Mouse (Mus musculus) brown adipose tissue, adult 24 weeks (tissue): ENCODE results near the gene Hist1h1c. TPM values are rescaled to one million over a fixed set of nuclear protein-coding genes. Genes with fewer than 3 reads are reported as not detected.
"Not testable (repeated sequence)": the region's sequence is repeated elsewhere in the genome, so short reads cannot be mapped to it uniquely, and the experiment has no call there.

Experiments used
- H3K27ac ChIP-seq: fragments of 200-500 bp; replicated peaks from 2 replicates; pipeline ENCODE4 v1.5.1; 2012; ENCODE audit warnings: low read depth, mild to moderate bottlenecking, low read length
- H3K4me1 ChIP-seq: fragments of 200-500 bp; 2 replicates; pipeline ENCODE4 v1.6.1; 2012; ENCODE audit warnings: low read length, mixed read lengths; ENCODE audit not compliant: control insufficient read depth, insufficient read depth, insufficient read length
- H3K4me3 ChIP-seq: fragments of 200-500 bp; 2 replicates; pipeline ENCODE4 v1.5.1; 2012; ENCODE audit warnings: low read depth, mild to moderate bottlenecking, low read length, moderate library complexity; ENCODE audit not compliant: insufficient read depth
- polyA plus RNA-seq: library from polyadenylated mRNA; stranded (reverse); fragments of >200 nt; gene quantifications from 2 replicates; pipeline ENCODE4 v1.2.4, GENCODE M21; 2012; ENCODE audit not compliant: missing spikeins, insufficient read depth, insufficient read length

Hist1h1c gene
- polyA plus RNA-seq, 1 experiment = 112 TPM

GRCm38 (mm10) chr13:23759251-23759771, 20.7 kb downstream of the Hist1h1c start:
- Histone ChIP-seq H3K4me3 (no peak overlapping the region), H3K4me1 (no peaks in the 10 kb centered on the region), H3K27ac (no peak overlapping the region)

- Histone ChIP-seq H3K27ac (no peak overlapping the region), H3K4me1 (no peaks in the 10 kb centered on the region), H3K4me3 (no peak overlapping the region)
Observed at GRCm38 (mm10) chr13:23759916-23760239, 21.3 kb downstream of the Hist1h1c start.

- H3K27ac ChIP-seq = no peak overlapping the region
- no peaks in the 10 kb centered on the region for H3K4me1 ChIP-seq
- H3K4me3 ChIP-seq = peak overlapping the region; percentile 61
Observed at GRCm38 (mm10) chr13:23760240-23760971, 21.8 kb downstream of the Hist1h1c start.

GRCm38 (mm10) chr13:23760972-23761864, 22.6 kb downstream of the Hist1h1c start, which contains the start of gene Hist1h4a:
Gene Hist1h4a (minus strand): TSS chr13:23761230.
- peak within 1 kb of the TSS; percentile 20; the same call in 1 of the 2 replicates for H3K27ac ChIP-seq
- peak within 1 kb of the TSS; percentile 61 for H3K4me3 ChIP-seq
- no peaks in the 10 kb centered on the region for H3K4me1 ChIP-seq

- H3K27ac ChIP-seq = peak within 1 kb of the TSS; percentile 20; the same call in 1 of the 2 replicates
- peak within 1 kb of the TSS; percentile 52 for H3K4me3 ChIP-seq
- H3K4me1 ChIP-seq = not testable (repeated sequence)
Observed at GRCm38 (mm10) chr13:23761871-23762821, 23.5 kb downstream of the Hist1h1c start, which contains the start of gene Hist1h3a. Gene Hist1h3a (minus strand): TSS chr13:23762386.

GRCm38 (mm10) chr13:23763242-23763585, 24.6 kb downstream of the Hist1h1c start:
- Histone ChIP-seq H3K4me3 (peak overlapping the region; percentile 11), H3K4me1 (no peaks in the 10 kb centered on the region), H3K27ac (no peak overlapping the region)

GRCm38 (mm10) chr13:23763586-23764323, 25.1 kb downstream of the Hist1h1c start, which contains the start of gene Hist1h1a:
Gene Hist1h1a (plus strand): TSS chr13:23763666.
- Histone ChIP-seq H3K27ac (no peak within 1 kb of the TSS), H3K4me1 (no peaks in the 10 kb centered on the region), H3K4me3 (peak within 1 kb of the TSS; percentile 66)

- Histone ChIP-seq H3K4me3 (no peak overlapping the region), H3K27ac (no peak overlapping the region), H3K4me1 (no peaks in the 10 kb centered on the region)
Observed at GRCm38 (mm10) chr13:23764324-23765171, 25.9 kb downstream of the Hist1h1c start.

- no peak overlapping the region for H3K4me3 ChIP-seq
- H3K27ac ChIP-seq = no peak overlapping the region
- H3K4me1 ChIP-seq = no peaks in the 10 kb centered on the region
Observed at GRCm38 (mm10) chr13:23765172-23765513, 26.5 kb downstream of the Hist1h1c start.

GRCm38 (mm10) chr13:23766772-23767171, 28.2 kb downstream of the Hist1h1c start:
- H3K27ac ChIP-seq = no peak overlapping the region
- H3K4me3 ChIP-seq = no peak overlapping the region
- H3K4me1 ChIP-seq = no peaks in the 10 kb centered on the region

- Histone ChIP-seq H3K4me1 (no peaks in the 10 kb centered on the region), H3K4me3 (no peak overlapping the region), H3K27ac (no peak overlapping the region)
Observed at GRCm38 (mm10) chr13:23768834-23769397, 30.3 kb downstream of the Hist1h1c start.

GRCm38 (mm10) chr13:23769613-23770012, 31.0 kb downstream of the Hist1h1c start, which contains the start of gene Trim38:
Gene Trim38 (plus strand): TSS chr13:23769913.
- H3K4me3 ChIP-seq, H3K4me1 ChIP-seq, H3K27ac ChIP-seq: not testable (repeated sequence)
